Mouse (Mus musculus): ENCODE data around the gene P2rx2. TPM values are rescaled to one million over a fixed set of nuclear protein-coding genes. Genes with fewer than 3 reads are reported as not detected.
A peak's percentile ranks its signal among the peaks of the same experiment; 100 is the strongest.

P2rx2 gene
- polyA plus RNA-seq, 1 experiment = not detected

DNA sequence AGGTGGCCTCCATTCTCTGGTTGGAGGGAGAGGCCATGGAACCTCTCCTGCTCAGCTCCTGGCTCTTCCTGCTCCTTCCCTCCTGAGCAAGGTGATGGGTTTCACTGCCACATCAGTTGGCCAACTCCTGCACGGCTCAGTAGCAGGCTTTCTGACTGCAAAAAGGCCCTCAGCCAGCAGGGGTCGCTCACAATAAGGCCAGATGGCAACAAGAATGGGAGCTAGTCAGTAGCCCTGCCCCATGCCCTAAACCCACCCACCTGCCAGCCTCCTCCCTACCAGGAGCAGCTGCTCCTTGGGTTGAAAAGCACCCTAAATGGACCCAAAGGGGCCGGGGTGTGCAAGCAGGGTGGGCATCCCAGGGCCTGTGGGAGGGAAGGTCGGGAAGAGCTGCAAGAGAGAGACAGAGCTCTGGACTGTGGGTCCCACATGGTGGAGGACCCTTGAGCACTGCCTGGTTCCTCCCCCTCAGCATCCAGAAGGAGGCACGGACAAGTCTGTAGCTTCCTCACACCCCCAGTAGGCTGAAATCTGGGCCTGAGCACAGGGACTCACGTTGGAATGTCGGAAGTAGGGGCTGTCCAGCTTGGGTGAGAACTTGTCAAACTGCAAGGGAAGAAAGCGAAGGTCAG, 33.9 kb upstream of the P2rx2 start:
- Histone ChIP-seq H3K4me3 (ENCODE audit: insufficient read depth, low read length) (no peak overlapping the region), H3K27ac (ENCODE audit: insufficient read depth, low read length) (no peak overlapping the region), H3K4me1 (ENCODE audit: control insufficient read depth, insufficient read depth, low read length) (no peaks in the 10 kb centered on the region)
- TF ChIP-seq POLR2A (IDR thresholded peaks at IDR 0.05; ENCODE audit: low read depth, low read length) = no peak
- peak; percentile 85; the same call in 1 of the 2 replicates for TF ChIP-seq CTCF (IDR thresholded peaks at IDR 0.05; ENCODE audit: borderline replicate concordance, insufficient read depth, low read length)

- TF ChIP-seq CTCF (IDR thresholded peaks at IDR 0.05; ENCODE audit: borderline replicate concordance, insufficient read depth, low read length) = no peak
- no peak for TF ChIP-seq POLR2A (IDR thresholded peaks at IDR 0.05; ENCODE audit: low read depth, low read length)
- no peak overlapping the region for H3K27ac ChIP-seq (ENCODE audit: insufficient read depth, low read length)
- H3K4me3 ChIP-seq (ENCODE audit: insufficient read depth, low read length) = no peak overlapping the region
- peaks cover 2% of the 10 kb centered on the region; the same call in 1 of the 2 replicates for H3K4me1 ChIP-seq (ENCODE audit: control insufficient read depth, insufficient read depth, low read length)
Observed at GRCm38 (mm10) chr5:110363822-110364545, 21.0 kb upstream of the P2rx2 start.

GRCm38 (mm10) chr5:110363179-110363821, 20.3 kb upstream of the P2rx2 start:
- TF ChIP-seq CTCF (IDR thresholded peaks at IDR 0.05; ENCODE audit: borderline replicate concordance, insufficient read depth, low read length) (no peak), POLR2A (IDR thresholded peaks at IDR 0.05; ENCODE audit: low read depth, low read length) (no peak)
- Histone ChIP-seq H3K4me3 (ENCODE audit: insufficient read depth, low read length) (peak overlapping the region; percentile 36), H3K4me1 (ENCODE audit: control insufficient read depth, insufficient read depth, low read length) (peaks cover 2% of the 10 kb centered on the region; the same call in 1 of the 2 replicates), H3K27ac (ENCODE audit: insufficient read depth, low read length) (no peak overlapping the region)

DNA sequence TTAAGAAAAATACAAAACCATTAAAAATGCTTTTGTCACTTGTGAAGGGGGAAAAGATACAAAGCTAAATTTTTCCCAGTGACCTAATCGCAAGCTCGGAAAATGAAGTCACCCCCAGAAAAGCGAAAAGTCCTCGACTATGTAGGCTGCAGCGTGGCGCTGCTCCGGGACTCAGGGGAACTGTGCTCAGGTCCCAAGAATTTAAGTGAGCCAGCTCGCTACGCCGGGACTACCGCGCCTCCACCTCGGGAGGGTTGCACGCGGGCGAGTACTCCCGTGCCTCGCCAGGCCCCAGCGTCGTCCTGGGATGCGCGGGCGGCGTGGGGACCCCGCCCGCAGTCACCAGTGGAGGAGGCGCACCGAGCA, 19.8 kb upstream of the P2rx2 start:
- Histone ChIP-seq H3K27ac (ENCODE audit: insufficient read depth, low read length) (no peak overlapping the region), H3K4me3 (ENCODE audit: insufficient read depth, low read length) (peak overlapping the region; percentile 36), H3K4me1 (ENCODE audit: control insufficient read depth, insufficient read depth, low read length) (peaks cover 2% of the 10 kb centered on the region; the same call in 1 of the 2 replicates)
- TF ChIP-seq CTCF (IDR thresholded peaks at IDR 0.05; ENCODE audit: borderline replicate concordance, insufficient read depth, low read length) (no peak; the same call in 1 of the 2 replicates), POLR2A (IDR thresholded peaks at IDR 0.05; ENCODE audit: low read depth, low read length) (no peak)

- TF ChIP-seq POLR2A (IDR thresholded peaks at IDR 0.05; ENCODE audit: low read depth, low read length) (no peak), CTCF (IDR thresholded peaks at IDR 0.05; ENCODE audit: borderline replicate concordance, insufficient read depth, low read length) (no peak)
- Histone ChIP-seq H3K4me3 (ENCODE audit: insufficient read depth, low read length) (no peak overlapping the region), H3K27ac (ENCODE audit: insufficient read depth, low read length) (no peak overlapping the region), H3K4me1 (ENCODE audit: control insufficient read depth, insufficient read depth, low read length) (peaks cover 2% of the 10 kb centered on the region; the same call in 1 of the 2 replicates)
Observed at GRCm38 (mm10) chr5:110361465-110361864, 18.5 kb upstream of the P2rx2 start.

- Histone ChIP-seq H3K27ac (ENCODE audit: insufficient read depth, low read length) (no peak overlapping the region), H3K4me1 (ENCODE audit: control insufficient read depth, insufficient read depth, low read length) (no peaks in the 10 kb centered on the region), H3K4me3 (ENCODE audit: insufficient read depth, low read length) (no peak overlapping the region)
- TF ChIP-seq CTCF (IDR thresholded peaks at IDR 0.05; ENCODE audit: borderline replicate concordance, insufficient read depth, low read length) = peak; percentile 51; the same call in 1 of the 2 replicates
- TF ChIP-seq POLR2A (IDR thresholded peaks at IDR 0.05; ENCODE audit: low read depth, low read length) = no peak
Observed at GRCm38 (mm10) chr5:110357531-110358179, 14.6 kb upstream of the P2rx2 start.

DNA sequence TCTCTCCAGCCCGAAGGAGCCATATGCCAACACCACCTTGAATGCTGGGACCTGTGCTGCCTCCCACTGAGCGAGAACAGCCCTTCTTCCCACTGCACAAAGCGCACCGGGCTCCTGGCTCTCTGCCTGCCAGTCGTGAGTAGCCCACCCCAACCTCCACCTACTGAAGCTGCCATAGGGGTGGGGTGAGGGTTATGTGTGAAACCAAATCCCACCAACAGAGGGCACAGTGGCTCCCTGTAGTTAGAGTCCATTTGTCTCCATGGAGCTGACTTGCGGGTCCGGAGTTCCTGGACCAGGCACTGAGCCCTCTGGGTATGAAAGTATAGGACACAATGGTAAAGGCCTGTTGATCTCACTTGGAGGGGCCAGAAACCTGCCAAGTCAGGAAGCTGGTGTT, 11.7 kb upstream of the P2rx2 start:
- Histone ChIP-seq H3K27ac (ENCODE audit: insufficient read depth, low read length) (no peak overlapping the region), H3K4me3 (ENCODE audit: insufficient read depth, low read length) (no peak overlapping the region), H3K4me1 (ENCODE audit: control insufficient read depth, insufficient read depth, low read length) (no peaks in the 10 kb centered on the region)
- TF ChIP-seq POLR2A (IDR thresholded peaks at IDR 0.05; ENCODE audit: low read depth, low read length) (no peak), CTCF (IDR thresholded peaks at IDR 0.05; ENCODE audit: borderline replicate concordance, insufficient read depth, low read length) (no peak)

- TF ChIP-seq POLR2A (IDR thresholded peaks at IDR 0.05; ENCODE audit: low read depth, low read length) (no peak), CTCF (IDR thresholded peaks at IDR 0.05; ENCODE audit: borderline replicate concordance, insufficient read depth, low read length) (no peak)
- H3K4me1 ChIP-seq (ENCODE audit: control insufficient read depth, insufficient read depth, low read length) = no peaks in the 10 kb centered on the region
- H3K4me3 ChIP-seq (ENCODE audit: insufficient read depth, low read length) = no peak overlapping the region
- no peak overlapping the region for H3K27ac ChIP-seq (ENCODE audit: insufficient read depth, low read length)
Observed at GRCm38 (mm10) chr5:110347006-110347405, 4.0 kb upstream of the P2rx2 start.

- Histone ChIP-seq H3K4me3 (ENCODE audit: insufficient read depth, low read length) (no peak overlapping the region), H3K27ac (ENCODE audit: insufficient read depth, low read length) (no peak overlapping the region), H3K4me1 (ENCODE audit: control insufficient read depth, insufficient read depth, low read length) (no peaks in the 10 kb centered on the region)
- no peak for TF ChIP-seq CTCF (IDR thresholded peaks at IDR 0.05; ENCODE audit: borderline replicate concordance, insufficient read depth, low read length)
Observed at GRCm38 (mm10) chr5:110345553-110345952, 2.5 kb upstream of the P2rx2 start.
